Mouse (Mus musculus) CD4-positive, CD25-positive, alpha-beta regulatory T cell, adult 4 months (primary cell): ENCODE measurements around the gene Tesc. TPM values are rescaled to one million over a fixed set of nuclear protein-coding genes. Genes with fewer than 3 reads are reported as not detected.
A peak's percentile ranks its signal among the peaks of the same experiment; 100 is the strongest.

Experiments used
- ATAC-seq: one replicate; pipeline ENCODE4 v1.8.0; 2017
- polyA plus RNA-seq, 2 experiments: library from polyadenylated mRNA; unstranded; fragments of 100-300 nt; shearing (Covaris generic); gene quantifications; one replicate each; pipeline ENCODE4 v1.2.1; 2017

Tesc gene
- polyA plus RNA-seq, 2 experiments from 2014 or later = 2.9 to 7.7 TPM

- ATAC-seq = peak; percentile 86
These were observed 17.8 kb downstream of the Tesc start for GRCm38 (mm10) chr5:118045385-118045784.

- peak; percentile 60 for ATAC-seq
These were observed 19.7 kb downstream of the Tesc start for GRCm38 (mm10) chr5:118047091-118047757.

- peak; percentile 18 for ATAC-seq
These were observed 20.9 kb downstream of the Tesc start for GRCm38 (mm10) chr5:118048412-118048811.

GRCm38 (mm10) chr5:118048928-118049327 is 21.4 kb downstream of the Tesc start:
- ATAC-seq = no peak

GRCm38 (mm10) chr5:118050743-118051142 is 23.2 kb downstream of the Tesc start:
- ATAC-seq = peak; percentile 25

- ATAC-seq = no peak
These were observed 24.6 kb downstream of the Tesc start for GRCm38 (mm10) chr5:118051981-118052662.

GRCm38 (mm10) chr5:118053205-118053604 is 25.7 kb downstream of the Tesc start:
- ATAC-seq = no peak

- ATAC-seq = no peak
These were observed 30.1 kb downstream of the Tesc start for GRCm38 (mm10) chr5:118057508-118058111.

GRCm38 (mm10) chr5:118058858-118059257 is 31.3 kb downstream of the Tesc start:
- no peak for ATAC-seq

- ATAC-seq = no peak
These were observed 32.1 kb downstream of the Tesc start for GRCm38 (mm10) chr5:118059646-118060045.

GRCm38 (mm10) chr5:118061391-118061790 is 33.8 kb downstream of the Tesc start:
- no peak for ATAC-seq

GRCm38 (mm10) chr5:118063181-118063621 is 35.7 kb downstream of the Tesc start:
- ATAC-seq = no peak

GRCm38 (mm10) chr5:118064284-118064901 is 36.9 kb downstream of the Tesc start:
- ATAC-seq = no peak

- no peak for ATAC-seq
These were observed 38.1 kb downstream of the Tesc start for GRCm38 (mm10) chr5:118065516-118066255.

GRCm38 (mm10) chr5:118066828-118067227 is 39.3 kb downstream of the Tesc start:
- no peak for ATAC-seq

- ATAC-seq = no peak
These were observed 40.0 kb downstream of the Tesc start for GRCm38 (mm10) chr5:118067572-118067971.

- no peak for ATAC-seq
These were observed 40.5 kb downstream of the Tesc start for GRCm38 (mm10) chr5:118067984-118068494.

- peak; percentile 96 for ATAC-seq
These were observed 41.8 kb downstream of the Tesc start for GRCm38 (mm10) chr5:118069315-118069714.

GRCm38 (mm10) chr5:118071766-118072165 is 44.2 kb downstream of the Tesc start:
- ATAC-seq = no peak

GRCm38 (mm10) chr5:118073213-118073773 is 45.8 kb downstream of the Tesc start:
- no peak for ATAC-seq

GRCm38 (mm10) chr5:118076721-118077592 is 49.4 kb downstream of the Tesc start:
- no peak for ATAC-seq
